ENCODE assay signal across 8 mouse cellular contexts in genomic region chr1:164455614-164456013, GRCm38 (mm10). TPM values are rescaled to one million over a fixed set of nuclear protein-coding genes. Genes with fewer than 3 reads are reported as not detected.
DNase-seq lines count a peak whose midpoint lies in the region; ATAC-seq lines count a peak whose summit lies in the region.

No protein-coding gene starts in this region.

- peak; percentile 58 for DNase-seq in kidney, adult 18-20 months
- DNase-seq in kidney, postnatal 14 days: no peak
- peak; percentile 50 for DNase-seq in T-cell, adult 2 months (ENCODE audit: low spot score)
- peak; percentile 30 for DNase-seq in forebrain, embryonic 14.5 days (ENCODE audit: low spot score)
- DNase-seq in kidney, postnatal 10 days: peak; percentile 62
- no peak for DNase-seq in layer of hippocampus, adult 8-10 months (ENCODE audit: low spot score in 2 of 2)

- peak overlapping the region; percentile 66 for H3K4me3 ChIP-seq in forebrain, embryonic 14.5 days (ENCODE audit: low read depth, low read length)
- peak overlapping the region; percentile 73 for H3K4me3 ChIP-seq in neural tube, embryonic 14.5 days (ENCODE audit: low read depth, low read length)

- peak overlapping the region; percentile 76 for H3K4me2 ChIP-seq in forebrain, embryonic 14.5 days (ENCODE audit: low read length)
- H3K4me2 ChIP-seq in neural tube, embryonic 14.5 days (ENCODE audit: low read depth, low read length): peak overlapping the region; percentile 57

- peaks cover 15% of the 10 kb centered on the region for H3K36me3 ChIP-seq in forebrain, embryonic 14.5 days (ENCODE audit: control insufficient read depth, insufficient read depth, low read length)
- peaks cover 12% of the 10 kb centered on the region for H3K36me3 ChIP-seq in neural tube, embryonic 14.5 days (ENCODE audit: control insufficient read depth, insufficient read depth, low read length)

- WGBS in forebrain, embryonic 14.5 days: 58% methylated on average over 7 of the region's 7 CpGs
- 54% methylated on average over 7 of the region's 7 CpGs for whole genome bisulfite sequencing in neural tube, embryonic 14.5 days

- H3K4me1 ChIP-seq in forebrain, embryonic 14.5 days (ENCODE audit: control insufficient read depth, insufficient read depth, low read length): peaks cover 20% of the 10 kb centered on the region
- H3K4me1 ChIP-seq in neural tube, embryonic 14.5 days (ENCODE audit: control insufficient read depth, insufficient read depth, low read length): peaks cover 3% of the 10 kb centered on the region

- H3K27ac ChIP-seq in forebrain, embryonic 14.5 days (ENCODE audit: low read depth, low read length): no peak overlapping the region
- peak overlapping the region; percentile 49; the same call in 1 of the 2 replicates for H3K27ac ChIP-seq in neural tube, embryonic 14.5 days (ENCODE audit: low read depth, low read length)

- ATAC-seq in forebrain, embryonic 14.5 days: no peak
- no peak for ATAC-seq in neural tube, embryonic 14.5 days (ENCODE audit: low read depth)
- no peak for ATAC-seq in granulocyte monocyte progenitor cell, adult 5-6 weeks (replicated peaks; ENCODE audit: poor library complexity, severe bottlenecking)

- no peaks in the 10 kb centered on the region for H3K9me3 ChIP-seq in forebrain, embryonic 14.5 days (replicated peaks; ENCODE audit: control insufficient read depth, low read length)
- H3K9me3 ChIP-seq in neural tube, embryonic 14.5 days (ENCODE audit: control insufficient read depth, low read length): no peaks in the 10 kb centered on the region

- H3K9ac ChIP-seq in forebrain, embryonic 14.5 days (ENCODE audit: low read length): peak overlapping the region; percentile 84
- H3K9ac ChIP-seq in neural tube, embryonic 14.5 days (replicated peaks; ENCODE audit: low read depth, low read length): peak overlapping the region; percentile 82

- no peaks in the 10 kb centered on the region for H3K27me3 ChIP-seq in forebrain, embryonic 14.5 days (replicated peaks; ENCODE audit: control insufficient read depth, insufficient read depth, low read length)
- H3K27me3 ChIP-seq in neural tube, embryonic 14.5 days (ENCODE audit: control insufficient read depth, insufficient read depth, low read length): no peaks in the 10 kb centered on the region; the same call in 1 of the 2 replicates

RNA-seq across cellular contexts. Expression of gene Atp1b1, which starts 2.5 kb away (rescaled TPM):
- 52.5 and 75.3 TPM in 2 replicates for polyA plus RNA-seq in forebrain, embryonic 14.5 days (2014; fragmentation: Nextera tagmentation; extraction: Ambion mirVana)
- 266 and 271 TPM in 2 replicates for polyA plus RNA-seq in neural tube, embryonic 14.5 days (2014; fragmentation: Nextera tagmentation; extraction: Ambion mirVana)
- total RNA-seq in granulocyte monocyte progenitor cell, adult 5-6 weeks (2014; fragmentation: Nextera tagmentation): 7.5 and 8.7 TPM in 2 replicates
- total RNA-seq in granulocyte monocyte progenitor cell, adult 5-6 weeks (2017): 5.6 and 8.1 TPM in 2 replicates
- 1,000 to 10,000 TPM; 1,927 to 2,142 (median 1,996) TPM for total RNA-seq in layer of hippocampus, adult 8-10 months (2022)

Comparison
In these comparisons a context has a peak if more than half of its experiments do, and no peak if none do; other contexts are left out.
1. DNase-seq: peak in kidney, adult 18-20 months (single experiment), T-cell, adult 2 months (single experiment), forebrain, embryonic 14.5 days (single experiment) and kidney, postnatal 10 days (single experiment); none in kidney, postnatal 14 days (single experiment) and layer of hippocampus, adult 8-10 months (0 of 2).
2. RNA of gene Atp1b1, which starts 2.5 kb away (total RNA-seq): 1,927 to 2,142 TPM in layer of hippocampus, adult 8-10 months; 5.6 to 8.7 TPM in granulocyte monocyte progenitor cell, adult 5-6 weeks; every median in the first group is over 100 times any median in the second.